Comparison of ENCODE assay signal across 7 mouse cellular contexts in genomic region chr4:141020220-141020619, GRCm38 (mm10). TPM values are rescaled to one million over a fixed set of nuclear protein-coding genes. Genes with fewer than 3 reads are reported as not detected.
A peak's percentile ranks its signal among the peaks of the same experiment; 100 is the strongest.
DNase-seq lines count a peak whose midpoint lies in the region; ATAC-seq and TF ChIP-seq lines count a peak whose summit lies in the region.

No protein-coding gene starts in this region.

- no peak overlapping the region for H3K9ac ChIP-seq in kidney, postnatal 0 days (ENCODE audit: low read depth, low read length)
- H3K9ac ChIP-seq in forebrain, embryonic 13.5 days, result peak overlapping the region; percentile 59
- peak overlapping the region; percentile 48 for H3K9ac ChIP-seq in intestine, embryonic 16.5 days (ENCODE audit: low read depth, low read length)

- TF ChIP-seq CTCF in kidney, postnatal 0 days (IDR thresholded peaks at IDR 0.05; ENCODE audit: low read depth), result no peak
- no peak for TF ChIP-seq CTCF in olfactory bulb, adult 2 months (IDR thresholded peaks at IDR 0.05; ENCODE audit: insufficient read depth, low read depth, low read length)

- H3K4me2 ChIP-seq in kidney, postnatal 0 days (ENCODE audit: low read length), result no peak overlapping the region
- H3K4me2 ChIP-seq in forebrain, embryonic 13.5 days, result peak overlapping the region; percentile 37; the same call in 1 of the 2 replicates
- no peak overlapping the region for H3K4me2 ChIP-seq in intestine, embryonic 16.5 days (ENCODE audit: low read depth, low read length)

- H3K4me1 ChIP-seq in kidney, postnatal 0 days (replicated peaks; ENCODE audit: insufficient read depth, low read length), result peaks cover 9% of the 10 kb centered on the region; the same call in 1 of the 2 replicates
- H3K4me1 ChIP-seq in forebrain, embryonic 13.5 days, result peaks cover 60% of the 10 kb centered on the region
- H3K4me1 ChIP-seq in intestine, embryonic 16.5 days (ENCODE audit: control insufficient read depth, insufficient read depth, low read length), result peaks cover 23% of the 10 kb centered on the region
- peaks cover 27% of the 10 kb centered on the region for H3K4me1 ChIP-seq in olfactory bulb, adult 2 months (ENCODE audit: control insufficient read depth, insufficient read depth, low read length)

- 80% methylated on average over 17 of the region's 17 CpGs for WGBS in kidney, postnatal 0 days
- WGBS in forebrain, embryonic 13.5 days, result 78% methylated on average over 17 of the region's 17 CpGs
- WGBS in intestine, embryonic 16.5 days, result 82% methylated on average over 17 of the region's 17 CpGs
- 80% methylated on average over 17 of the region's 17 CpGs for WGBS in olfactory bulb, adult 2 months

- H3K27ac ChIP-seq in kidney, postnatal 0 days, result peak overlapping the region; percentile 85; the same call in 1 of the 2 replicates
- H3K27ac ChIP-seq in forebrain, embryonic 13.5 days, result peak overlapping the region; percentile 96
- peak overlapping the region; percentile 95 for H3K27ac ChIP-seq in intestine, embryonic 16.5 days (ENCODE audit: low read length)
- no peak overlapping the region for H3K27ac ChIP-seq in olfactory bulb, adult 2 months (ENCODE audit: insufficient read depth, low read depth, low read length)

- no peak overlapping the region for H3K4me3 ChIP-seq in kidney, postnatal 0 days (replicated peaks; ENCODE audit: low read depth, low read length)
- no peak overlapping the region for H3K4me3 ChIP-seq in forebrain, embryonic 13.5 days
- H3K4me3 ChIP-seq in intestine, embryonic 16.5 days (ENCODE audit: low read length), result no peak overlapping the region
- no peak overlapping the region for H3K4me3 ChIP-seq in olfactory bulb, adult 2 months (ENCODE audit: insufficient read depth, low read depth, low read length)

- H3K36me3 ChIP-seq in kidney, postnatal 0 days (ENCODE audit: insufficient read depth, low read length), result peaks cover 24% of the 10 kb centered on the region; the same call in 1 of the 2 replicates
- peaks cover 74% of the 10 kb centered on the region for H3K36me3 ChIP-seq in forebrain, embryonic 13.5 days (ENCODE audit: poor library complexity, severe bottlenecking)
- H3K36me3 ChIP-seq in intestine, embryonic 16.5 days (ENCODE audit: control insufficient read depth, insufficient read depth, low read length), result no peaks in the 10 kb centered on the region; the same call in 1 of the 2 replicates

- TF ChIP-seq POLR2A in olfactory bulb, adult 2 months (IDR thresholded peaks at IDR 0.05; ENCODE audit: insufficient read depth, low read depth, low read length), result peak; percentile 11; the same call in 1 of the 2 replicates

- ATAC-seq in kidney, postnatal 0 days (replicated peaks; ENCODE audit: low FRiP score, low read depth), result no peak
- ATAC-seq in forebrain, embryonic 13.5 days, result no peak
- ATAC-seq in intestine, embryonic 16.5 days, result no peak

- H3K27me3 ChIP-seq in kidney, postnatal 0 days (ENCODE audit: insufficient read depth, low read length), result no peaks in the 10 kb centered on the region
- no peaks in the 10 kb centered on the region for H3K27me3 ChIP-seq in forebrain, embryonic 13.5 days
- no peaks in the 10 kb centered on the region for H3K27me3 ChIP-seq in intestine, embryonic 16.5 days (replicated peaks; ENCODE audit: control insufficient read depth, insufficient read depth, low read length)

- DNase-seq in kidney, postnatal 0 days (ENCODE audit: low spot score), result no peak
- no peak for DNase-seq in kidney, postnatal 14 days
- no peak for DNase-seq in thymus, postnatal 10 days (ENCODE audit: low spot score in 2 of 2)
- no peak for DNase-seq in embryo, embryonic 9.5 days (ENCODE audit: extremely low spot score)

- no peaks in the 10 kb centered on the region for H3K9me3 ChIP-seq in kidney, postnatal 0 days (replicated peaks; ENCODE audit: low read length)
- H3K9me3 ChIP-seq in forebrain, embryonic 13.5 days (replicated peaks), result no peaks in the 10 kb centered on the region
- H3K9me3 ChIP-seq in intestine, embryonic 16.5 days (ENCODE audit: control insufficient read depth, low read length), result no peaks in the 10 kb centered on the region

RNA-seq across cellular contexts. Expression of gene Mfap2, which starts 10.0 kb away (rescaled TPM):
- 330 and 339 TPM in 2 replicates for polyA plus RNA-seq in kidney, postnatal 0 days (2015; fragmentation: Nextera tagmentation; extraction: Ambion mirVana)
- 253 and 270 TPM in 2 replicates for polyA plus RNA-seq in forebrain, embryonic 13.5 days (2015; fragmentation: Nextera tagmentation; extraction: Ambion mirVana)
- polyA plus RNA-seq in intestine, embryonic 16.5 days (2015; fragmentation: Nextera tagmentation; extraction: Ambion mirVana), result 312 and 334 TPM in 2 replicates
- polyA plus RNA-seq in olfactory bulb, adult 2 months (2012; ENCODE audit: insufficient read depth, insufficient read length, low replicate concordance, missing spikeins), result not detected in 2 replicates

RNA-seq across cellular contexts. Expression of gene Atp13a2, which starts 33.5 kb away (rescaled TPM):
- polyA plus RNA-seq in kidney, postnatal 0 days (2015; fragmentation: Nextera tagmentation; extraction: Ambion mirVana), result 30.6 and 31.9 TPM in 2 replicates
- 76.9 and 85.9 TPM in 2 replicates for polyA plus RNA-seq in forebrain, embryonic 13.5 days (2015; fragmentation: Nextera tagmentation; extraction: Ambion mirVana)
- 29.3 and 31.5 TPM in 2 replicates for polyA plus RNA-seq in intestine, embryonic 16.5 days (2015; fragmentation: Nextera tagmentation; extraction: Ambion mirVana)
- polyA plus RNA-seq in olfactory bulb, adult 2 months (2012; ENCODE audit: insufficient read depth, insufficient read length, low replicate concordance, missing spikeins), result not detected in 2 replicates

RNA-seq across cellular contexts. Expression of gene Crocc, which starts 40.1 kb away (rescaled TPM):
- polyA plus RNA-seq in kidney, postnatal 0 days (2015; fragmentation: Nextera tagmentation; extraction: Ambion mirVana), result 5.9 and 7.8 TPM in 2 replicates
- 7.4 and 7.7 TPM in 2 replicates for polyA plus RNA-seq in forebrain, embryonic 13.5 days (2015; fragmentation: Nextera tagmentation; extraction: Ambion mirVana)
- polyA plus RNA-seq in intestine, embryonic 16.5 days (2015; fragmentation: Nextera tagmentation; extraction: Ambion mirVana), result 2.2 and 3.5 TPM in 2 replicates
- polyA plus RNA-seq in olfactory bulb, adult 2 months (2012; ENCODE audit: insufficient read depth, insufficient read length, low replicate concordance, missing spikeins), result not detected in 2 replicates

RNA-seq across cellular contexts. Expression of gene Necap2, which starts 57.9 kb away (rescaled TPM):
- 87.6 and 93.1 TPM in 2 replicates for polyA plus RNA-seq in kidney, postnatal 0 days (2015; fragmentation: Nextera tagmentation; extraction: Ambion mirVana)
- 44.9 and 48.0 TPM in 2 replicates for polyA plus RNA-seq in forebrain, embryonic 13.5 days (2015; fragmentation: Nextera tagmentation; extraction: Ambion mirVana)
- 79.6 and 82.0 TPM in 2 replicates for polyA plus RNA-seq in intestine, embryonic 16.5 days (2015; fragmentation: Nextera tagmentation; extraction: Ambion mirVana)
- not detected in 2 replicates for polyA plus RNA-seq in olfactory bulb, adult 2 months (2012; ENCODE audit: insufficient read depth, insufficient read length, low replicate concordance, missing spikeins)

RNA-seq across cellular contexts. Expression of gene Sdhb, which starts 59.2 kb away (rescaled TPM):
- 660 and 674 TPM in 2 replicates for polyA plus RNA-seq in kidney, postnatal 0 days (2015; fragmentation: Nextera tagmentation; extraction: Ambion mirVana)
- 478 and 480 TPM in 2 replicates for polyA plus RNA-seq in forebrain, embryonic 13.5 days (2015; fragmentation: Nextera tagmentation; extraction: Ambion mirVana)
- 671 and 689 TPM in 2 replicates for polyA plus RNA-seq in intestine, embryonic 16.5 days (2015; fragmentation: Nextera tagmentation; extraction: Ambion mirVana)
- not detected in 2 replicates for polyA plus RNA-seq in olfactory bulb, adult 2 months (2012; ENCODE audit: insufficient read depth, insufficient read length, low replicate concordance, missing spikeins)

Comparison
In these comparisons a context has a peak if more than half of its experiments do, and no peak if none do; other contexts are left out.
1. RNA of gene Mfap2, which starts 10.0 kb away (polyA plus RNA-seq): 312 to 334 TPM in intestine, embryonic 16.5 days, 330 to 339 TPM in kidney, postnatal 0 days and 253 to 270 TPM in forebrain, embryonic 13.5 days; not detected in olfactory bulb, adult 2 months; every median in the first group is over 100 times any median in the second.
2. RNA of gene Atp13a2, which starts 33.5 kb away (polyA plus RNA-seq): 76.9 to 85.9 TPM in forebrain, embryonic 13.5 days, 30.6 to 31.9 TPM in kidney, postnatal 0 days and 29.3 to 31.5 TPM in intestine, embryonic 16.5 days; not detected in olfactory bulb, adult 2 months; every median in the first group is over 10 times any median in the second.